ENCODE assay signal across 6 mouse cellular contexts in genomic region chr4:137136313-137136712, GRCm38 (mm10).
"Had no signal": no experiment of that assay in that cellular context is flagged by ENCODE, and none has a peak within 500 bp of the region (broad histone marks: within the 10 kb centered on the region; RNA-seq: fewer than 3 reads in every experiment).

No protein-coding gene starts in this region.

- ATAC-seq: intestine, postnatal 0 days had no signal

- H3K27me3 ChIP-seq: midbrain, embryonic 12.5 days; stomach, embryonic 15.5 days had no signal

- DNase-seq: kidney, adult 9 months; thymus, adult 2 months; thymus, postnatal 25 days had no signal
